Mouse (Mus musculus) lung, embryonic 15.5 days (tissue): Measurements from ENCODE around the gene Mrps34. TPM values are rescaled to one million over a fixed set of nuclear protein-coding genes. Genes with fewer than 3 reads are reported as not detected.
A peak's percentile ranks its signal among the peaks of the same experiment; 100 is the strongest.

ENCODE experiments used
- ATAC-seq: fragments of 200-750 bp; cut with Nextera tagmentation; 2 replicates; pipeline ENCODE4 v1.8.0; 2017; ENCODE audit warnings: moderate number of reproducible peaks, borderline replicate concordance; ENCODE audit not compliant: low FRiP score, low TSS enrichment; ENCODE audit errors: extremely low read depth
- H3K27ac ChIP-seq: fragments of 300-500 bp; sonication (generic); 2 replicates; pipeline ENCODE4 v1.5.1; 2015; ENCODE audit warnings: moderate library complexity, mild to moderate bottlenecking, inconsistent platforms
- H3K27me3 ChIP-seq: fragments of 300-500 bp; sonication (generic); 2 replicates; pipeline ENCODE4 v1.6.1; 2015; ENCODE audit warnings: inconsistent platforms
- H3K36me3 ChIP-seq: fragments of 300-500 bp; sonication (generic); 2 replicates; pipeline ENCODE4 v1.6.1; 2015; ENCODE audit warnings: inconsistent platforms
- H3K4me1 ChIP-seq: fragments of 300-500 bp; sonication (generic); 2 replicates; pipeline ENCODE4 v1.6.1; 2015; ENCODE audit warnings: inconsistent platforms
- H3K4me2 ChIP-seq: fragments of 300-500 bp; sonication (generic); 2 replicates; pipeline ENCODE4 v1.6.1; 2015; ENCODE audit warnings: inconsistent platforms, mild to moderate bottlenecking, moderate library complexity
- H3K4me3 ChIP-seq: fragments of 300-500 bp; sonication (generic); 2 replicates; pipeline ENCODE4 v1.5.1; 2015; ENCODE audit warnings: mild to moderate bottlenecking, inconsistent platforms
- H3K9ac ChIP-seq: fragments of 300-500 bp; sonication (generic); 2 replicates; pipeline ENCODE4 v1.6.1; 2015; ENCODE audit warnings: inconsistent platforms
- H3K9me3 ChIP-seq: fragments of 300-500 bp; sonication (generic); 2 replicates; pipeline ENCODE4 v1.6.1; 2016; ENCODE audit warnings: inconsistent platforms
- WGBS: fragments of 180-500 bp; shearing (Covaris S2); methylation state at CpG from one replicate; pipeline ENCODE4 v1.1.7; 2015; 5-methylcytosine and 5-hydroxymethylcytosine counted together
- polyA plus RNA-seq: library from polyadenylated mRNA; unstranded; fragments of >200 nt; fragmentation: Nextera tagmentation; extraction: Ambion mirVana; gene quantifications from 2 replicates; pipeline ENCODE4 v1.2.1, GENCODE M21; 2015

The Mrps34 gene
- polyA plus RNA-seq, 1 experiment from 2014 or later = 92.0 TPM

DNA sequence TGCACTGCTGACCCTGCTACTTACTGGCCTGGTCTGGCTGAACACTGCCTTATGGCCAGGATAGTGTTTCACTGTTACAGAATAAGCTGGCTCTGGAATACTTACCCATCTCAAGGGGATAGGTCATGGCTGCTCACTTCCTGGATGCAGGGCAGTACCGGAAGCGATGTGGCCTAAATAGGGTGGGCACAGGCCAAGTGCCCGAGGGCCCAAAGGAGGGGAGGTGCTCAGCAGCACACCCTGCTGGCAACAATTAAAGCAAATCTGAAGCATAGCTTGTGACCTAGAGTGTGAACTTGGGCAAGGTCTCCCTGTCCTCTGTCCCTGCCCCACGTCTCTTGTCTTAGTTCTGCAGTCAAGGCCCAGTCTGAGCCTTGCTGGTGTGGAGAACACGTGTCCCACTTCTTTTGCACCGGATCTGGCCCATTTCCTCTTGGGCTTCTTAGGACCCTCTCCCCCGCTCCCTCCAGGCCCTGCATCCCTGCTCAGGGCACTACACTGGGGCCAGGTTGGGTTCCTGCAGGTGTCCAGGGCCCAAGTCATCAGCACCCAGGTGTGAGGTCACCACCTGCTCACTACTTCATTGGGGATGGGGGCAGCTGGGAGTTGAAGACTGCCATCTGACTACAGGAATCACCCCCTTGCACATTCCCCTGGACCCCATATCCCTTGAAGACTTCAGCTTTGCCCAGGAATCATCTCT lies 13.0 kb upstream of the Mrps34 start:
- 43% methylated on average over 7 of the region's 7 CpGs for WGBS
- no peaks in the 10 kb centered on the region for H3K9me3 ChIP-seq
- no peak overlapping the region for H3K4me3 ChIP-seq
- peaks cover 17% of the 10 kb centered on the region for H3K4me1 ChIP-seq
- ATAC-seq = no peak
- H3K36me3 ChIP-seq = 0 out of 2 replicates have a peak, but pooled peaks cover 3% of the 10 kb centered on the region
- no peak overlapping the region for H3K27ac ChIP-seq
- no peaks in the 10 kb centered on the region for H3K27me3 ChIP-seq
- H3K9ac ChIP-seq = no peak overlapping the region
- H3K4me2 ChIP-seq = no peak overlapping the region

GRCm38 (mm10) chr17:24884391-24884790 lies 10.5 kb upstream of the Mrps34 start:
- H3K27ac ChIP-seq = no peak overlapping the region
- ATAC-seq = no peak
- no peaks in the 10 kb centered on the region for H3K9me3 ChIP-seq
- H3K27me3 ChIP-seq = no peaks in the 10 kb centered on the region
- no peak overlapping the region for H3K9ac ChIP-seq
- H3K4me2 ChIP-seq = no peak overlapping the region
- 0 out of 2 replicates have a peak, but pooled peaks cover 3% of the 10 kb centered on the region for H3K36me3 ChIP-seq
- no peak overlapping the region for H3K4me3 ChIP-seq
- 74% methylated on average over 6 of the region's 6 CpGs for WGBS
- H3K4me1 ChIP-seq = peaks cover 24% of the 10 kb centered on the region

DNA sequence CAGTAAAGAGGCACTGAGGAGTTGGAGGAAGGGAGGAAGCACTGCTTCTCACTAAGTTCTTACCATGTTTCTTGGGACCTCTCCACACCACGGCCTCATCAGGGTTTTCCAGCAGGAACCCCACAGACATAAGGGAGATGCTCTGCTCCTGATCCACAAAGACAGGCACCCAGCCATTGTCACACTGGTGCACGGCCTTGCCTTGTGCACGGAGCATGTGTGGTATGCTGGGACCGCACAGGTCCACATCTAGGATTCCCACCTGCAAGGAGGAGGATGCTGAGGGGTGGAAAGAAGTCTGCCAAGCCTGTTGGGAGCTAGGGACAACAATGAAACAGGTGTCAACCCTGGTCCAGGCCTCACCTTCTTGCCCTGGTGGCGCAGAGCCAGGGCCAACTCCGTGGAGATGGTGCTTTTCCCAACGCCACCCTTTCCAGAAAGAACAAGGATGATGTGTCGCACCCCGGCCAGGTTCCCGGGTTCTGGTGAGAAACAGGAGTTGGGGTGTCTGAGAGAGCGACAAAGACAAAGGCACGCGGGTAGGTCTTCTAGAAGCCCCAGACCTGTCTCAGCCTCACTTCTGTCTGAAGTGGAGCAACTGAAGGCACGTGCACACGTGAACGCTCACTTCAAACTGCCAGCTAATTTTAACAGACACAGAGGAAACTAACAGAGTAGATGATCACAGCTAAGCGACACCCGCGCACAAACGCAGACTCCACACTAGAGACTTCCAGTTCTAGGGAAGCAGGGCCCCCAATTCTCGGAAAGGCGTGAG lies 9.4 kb upstream of the Mrps34 start:
- no peak for ATAC-seq
- no peaks in the 10 kb centered on the region for H3K27me3 ChIP-seq
- H3K36me3 ChIP-seq = peaks cover 6% of the 10 kb centered on the region
- H3K9me3 ChIP-seq = no peaks in the 10 kb centered on the region
- no peak overlapping the region for H3K27ac ChIP-seq
- peak overlapping the region; percentile 52 for H3K9ac ChIP-seq
- H3K4me1 ChIP-seq = peaks cover 24% of the 10 kb centered on the region
- WGBS = 20% methylated on average over 22 of the region's 22 CpGs
- peak overlapping the region; percentile 87 for H3K4me2 ChIP-seq
- peak overlapping the region; percentile 66 for H3K4me3 ChIP-seq

DNA sequence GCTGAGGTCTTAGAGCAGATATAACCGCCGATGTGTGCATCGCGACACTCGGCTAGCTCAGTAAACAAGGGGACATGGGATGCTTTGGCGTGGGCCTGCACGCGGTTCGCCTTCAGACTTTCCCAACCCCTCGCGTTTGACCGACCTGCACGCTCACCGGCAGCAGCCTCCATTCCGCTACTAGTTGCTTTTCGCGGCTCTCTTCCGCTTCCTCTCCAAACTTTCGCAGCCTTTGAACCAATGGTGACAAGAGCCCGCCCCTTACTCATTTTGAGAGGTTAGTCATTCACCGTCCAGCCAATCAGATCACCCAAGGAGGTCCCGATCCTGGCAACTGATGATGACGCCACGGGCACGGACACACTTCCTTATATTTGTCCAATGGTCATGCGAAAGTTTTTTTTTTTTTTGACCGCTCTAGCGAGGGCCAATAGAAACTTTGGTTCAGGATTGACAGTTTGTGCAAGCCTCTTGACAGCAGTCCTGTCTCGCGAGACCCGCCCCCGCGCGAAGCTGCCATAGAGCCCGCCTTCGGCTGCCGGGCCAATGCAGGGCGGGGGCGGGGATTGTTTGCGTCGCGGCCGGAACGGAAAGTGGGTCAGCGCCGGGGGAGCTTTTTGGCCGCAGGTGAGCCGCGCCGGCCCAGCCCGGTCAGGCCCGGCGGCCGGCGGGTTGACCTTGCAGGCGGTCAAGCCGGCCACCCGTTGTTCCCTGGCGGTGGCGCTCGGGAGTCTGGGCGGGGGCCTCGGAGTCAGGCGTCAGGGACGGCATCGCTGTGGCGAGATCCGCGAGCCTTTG lies 8.6 kb upstream of the Mrps34 start, which contains the start of the genes Nubp2 and Spsb3:
Nubp2 (minus strand) TSS at position 216 of the 798 bp plus-strand sequence.
Spsb3 (plus strand) TSS at position 510 of the 798 bp plus-strand sequence.
- ATAC-seq = peak; percentile 96
- H3K4me2 ChIP-seq = peak within 1 kb of the TSS; percentile 87
- H3K36me3 ChIP-seq = peaks cover 13% of the 10 kb centered on the region
- under 1% methylated on average over 69 of the region's 69 CpGs for WGBS
- H3K4me3 ChIP-seq = peak within 1 kb of the TSS; percentile 97
- H3K9ac ChIP-seq = peak within 1 kb of the TSS; percentile 89
- no peaks in the 10 kb centered on the region for H3K9me3 ChIP-seq
- H3K4me1 ChIP-seq = peaks cover 24% of the 10 kb centered on the region
- H3K27me3 ChIP-seq = no peaks in the 10 kb centered on the region
- peak within 1 kb of the TSS; percentile 46 for H3K27ac ChIP-seq

- 1% methylated on average over 18 of the region's 18 CpGs for WGBS
- ATAC-seq = peak; percentile 2; the same call in 1 of the 2 replicates
- Histone ChIP-seq H3K36me3 (peaks cover 18% of the 10 kb centered on the region), H3K4me2 (peak overlapping the region; percentile 81), H3K4me1 (peaks cover 24% of the 10 kb centered on the region), H3K4me3 (peak overlapping the region; percentile 97), H3K9ac (peak overlapping the region; percentile 89), H3K27me3 (no peaks in the 10 kb centered on the region), H3K27ac (peak overlapping the region; percentile 46), H3K9me3 (no peaks in the 10 kb centered on the region)
Measured at GRCm38 (mm10) chr17:24886932-24887271, 8.0 kb upstream of the Mrps34 start.

- H3K9ac ChIP-seq = peak overlapping the region; percentile 89
- no peaks in the 10 kb centered on the region for H3K27me3 ChIP-seq
- peaks cover 24% of the 10 kb centered on the region for H3K36me3 ChIP-seq
- no peaks in the 10 kb centered on the region for H3K9me3 ChIP-seq
- H3K4me2 ChIP-seq = peak overlapping the region; percentile 81
- H3K4me3 ChIP-seq = peak overlapping the region; percentile 97
- H3K4me1 ChIP-seq = peaks cover 24% of the 10 kb centered on the region
- ATAC-seq = no peak
- H3K27ac ChIP-seq = no peak overlapping the region
- WGBS = 56% methylated on average over 18 of the region's 18 CpGs
Measured at GRCm38 (mm10) chr17:24887291-24888080, 7.4 kb upstream of the Mrps34 start.

- H3K9ac ChIP-seq = no peak overlapping the region
- WGBS = 80% methylated on average over 3 of the region's 3 CpGs
- no peak for ATAC-seq
- peaks cover 33% of the 10 kb centered on the region for H3K36me3 ChIP-seq
- H3K4me2 ChIP-seq = no peak overlapping the region
- no peak overlapping the region for H3K4me3 ChIP-seq
- H3K27me3 ChIP-seq = no peaks in the 10 kb centered on the region
- peaks cover 29% of the 10 kb centered on the region for H3K4me1 ChIP-seq
- no peaks in the 10 kb centered on the region for H3K9me3 ChIP-seq
- H3K27ac ChIP-seq = no peak overlapping the region
Measured at GRCm38 (mm10) chr17:24888862-24889261, 6.1 kb upstream of the Mrps34 start.

DNA sequence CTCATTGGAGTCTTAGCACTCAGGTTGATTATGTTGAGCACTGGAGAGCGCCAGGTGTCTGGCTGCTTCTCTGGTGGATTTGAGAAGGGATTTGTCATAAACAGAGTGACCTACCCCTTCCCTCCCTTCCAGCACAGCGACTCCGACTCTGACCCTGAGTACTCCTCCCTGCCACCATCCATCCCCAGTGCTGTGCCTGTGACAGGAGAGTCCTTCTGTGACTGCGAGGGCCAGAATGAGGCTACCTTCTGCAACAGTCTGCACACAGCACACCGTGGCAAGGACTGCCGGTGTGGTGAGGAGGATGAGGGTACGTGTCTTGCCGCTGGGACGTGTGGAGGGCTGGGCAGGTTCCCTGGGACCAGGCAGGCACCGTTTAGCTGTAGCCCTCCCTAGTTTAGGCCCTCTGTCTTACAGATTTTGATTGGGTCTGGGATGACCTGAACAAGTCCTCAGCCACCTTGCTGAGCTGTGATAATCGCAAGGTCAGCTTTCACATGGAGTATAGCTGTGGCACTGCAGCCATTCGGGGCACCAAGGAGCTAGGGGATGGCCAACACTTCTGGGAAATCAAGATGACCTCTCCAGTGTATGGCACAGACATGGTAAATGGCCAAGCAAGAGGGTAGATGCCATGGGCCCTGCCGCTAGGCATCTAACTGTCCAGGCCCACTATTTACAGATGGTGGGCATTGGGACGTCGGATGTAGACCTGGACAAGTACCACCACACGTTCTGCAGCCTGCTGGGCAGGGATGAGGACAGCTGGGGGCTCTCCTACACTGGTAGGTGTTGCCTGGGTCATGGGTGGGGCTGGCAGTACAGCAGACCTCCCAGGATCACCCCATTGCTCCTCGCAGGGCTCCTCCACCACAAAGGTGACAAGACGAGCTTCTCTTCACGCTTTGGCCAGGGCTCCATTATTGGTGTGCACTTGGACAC lies 4.5 kb upstream of the Mrps34 start:
- Histone ChIP-seq H3K4me2 (no peak overlapping the region), H3K4me3 (no peak overlapping the region), H3K36me3 (peaks cover 33% of the 10 kb centered on the region), H3K4me1 (peaks cover 29% of the 10 kb centered on the region), H3K9ac (no peak overlapping the region), H3K27ac (no peak overlapping the region), H3K27me3 (no peaks in the 10 kb centered on the region), H3K9me3 (no peaks in the 10 kb centered on the region)
- ATAC-seq = no peak
- 86% methylated on average over 19 of the region's 19 CpGs for WGBS

GRCm38 (mm10) chr17:24891321-24891720 lies 3.6 kb upstream of the Mrps34 start:
- no peaks in the 10 kb centered on the region for H3K27me3 ChIP-seq

GRCm38 (mm10) chr17:24892785-24893184 lies 2.1 kb upstream of the Mrps34 start:
- no peaks in the 10 kb centered on the region for H3K27me3 ChIP-seq
- no peak overlapping the region for H3K27ac ChIP-seq
- no peak overlapping the region for H3K4me3 ChIP-seq
- peaks cover 39% of the 10 kb centered on the region for H3K36me3 ChIP-seq
- H3K4me1 ChIP-seq = peaks cover 35% of the 10 kb centered on the region
- no peak overlapping the region for H3K4me2 ChIP-seq
- WGBS = 88% methylated on average over 12 of the region's 12 CpGs
- no peak for ATAC-seq
- H3K9me3 ChIP-seq = no peaks in the 10 kb centered on the region
- H3K9ac ChIP-seq = no peak overlapping the region

More at GRCm38 (mm10) chr17:24891321-24891720, 3.6 kb upstream of the Mrps34 start:
- Histone ChIP-seq H3K9me3 (no peaks in the 10 kb centered on the region), H3K9ac (no peak overlapping the region), H3K4me1 (peaks cover 31% of the 10 kb centered on the region), H3K27ac (no peak overlapping the region), H3K36me3 (peaks cover 33% of the 10 kb centered on the region), H3K4me3 (no peak overlapping the region), H3K4me2 (no peak overlapping the region)
- WGBS = 82% methylated on average over 13 of the region's 13 CpGs
- no peak for ATAC-seq
